Mouse (Mus musculus): ENCODE data around the gene Dedd2.

The Dedd2 gene

GRCm38 (mm10) chr7:25178787-25179605, 41.4 kb downstream of the Dedd2 start:
- no peak for DNase-seq (ENCODE audit: low spot score)

- DNase-seq (ENCODE audit: low spot score) = no peak
Observed at GRCm38 (mm10) chr7:25178317-25178716, 42.1 kb downstream of the Dedd2 start.

- no peak for DNase-seq (ENCODE audit: low spot score)
Observed at GRCm38 (mm10) chr7:25174343-25174742, 46.1 kb downstream of the Dedd2 start.

GRCm38 (mm10) chr7:25172669-25173068, 47.7 kb downstream of the Dedd2 start:
- DNase-seq (ENCODE audit: low spot score) = no peak

- no peak for DNase-seq (ENCODE audit: low spot score)
Observed at GRCm38 (mm10) chr7:25170583-25170982, 49.8 kb downstream of the Dedd2 start.

- no peak for DNase-seq (ENCODE audit: low spot score)
Observed at GRCm38 (mm10) chr7:25166106-25166505, 54.3 kb downstream of the Dedd2 start.

GRCm38 (mm10) chr7:25156158-25156648, 64.2 kb downstream of the Dedd2 start:
- DNase-seq (ENCODE audit: low spot score) = peak; percentile 40

- peak; percentile 76 for DNase-seq (ENCODE audit: low spot score)
Observed at GRCm38 (mm10) chr7:25155469-25156157, 64.8 kb downstream of the Dedd2 start.

GRCm38 (mm10) chr7:25154648-25155047, 65.8 kb downstream of the Dedd2 start:
- no peak for DNase-seq (ENCODE audit: low spot score)

GRCm38 (mm10) chr7:25153841-25154240, 66.6 kb downstream of the Dedd2 start:
- no peak for DNase-seq (ENCODE audit: low spot score)

- DNase-seq (ENCODE audit: low spot score) = no peak
Observed at GRCm38 (mm10) chr7:25151916-25152556, 68.4 kb downstream of the Dedd2 start.

- DNase-seq (ENCODE audit: low spot score) = no peak
Observed at GRCm38 (mm10) chr7:25151009-25151408, 69.4 kb downstream of the Dedd2 start.

GRCm38 (mm10) chr7:25150151-25150663, 70.2 kb downstream of the Dedd2 start:
- no peak for DNase-seq (ENCODE audit: low spot score)

All from c-Kit-positive CD71-positive TER-119-positive erythroid progenitor cells, embryonic 14.5 days (primary cell).